Mouse (Mus musculus) megakaryocyte, embryonic 14.5 days (primary cell): Measurements from ENCODE around the gene Insl3.

Experiments
- FLI1 ChIP-seq: IDR thresholded peaks from 2 replicates; pipeline ENCODE4 v1.6.1; 2012; ENCODE audit warnings: low read length, inconsistent platforms, mixed read lengths
- GATA1 ChIP-seq: IDR thresholded peaks from 3 replicates; pipeline ENCODE4 v1.6.1; 2012; ENCODE audit warnings: mixed read lengths, low read length, inconsistent platforms, borderline replicate concordance

DNA sequence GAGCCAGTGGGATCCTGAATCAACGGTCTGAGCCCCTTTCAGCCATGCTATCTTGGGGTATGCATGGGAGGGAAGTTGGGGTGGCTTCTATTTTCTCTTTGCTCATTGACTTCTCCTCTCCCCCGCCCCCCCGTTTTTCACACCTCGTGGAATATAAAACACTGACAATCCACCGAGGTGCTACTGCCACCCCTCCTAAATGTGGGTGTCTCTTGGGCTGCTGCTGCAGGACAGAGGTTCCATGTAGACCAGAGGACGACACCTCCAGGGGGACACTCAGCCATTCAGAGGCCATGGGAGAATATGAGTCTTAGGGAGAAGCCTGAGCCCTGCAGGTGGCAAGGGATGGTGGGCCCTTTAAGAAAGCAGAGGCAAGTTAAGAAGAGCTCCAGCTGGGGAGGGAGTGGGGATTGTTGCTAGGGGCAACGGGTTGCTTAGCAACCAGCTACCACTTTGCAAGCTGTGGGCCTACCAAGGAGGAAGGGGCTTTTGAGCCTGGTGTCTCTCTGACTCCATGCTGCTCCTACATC lies 31.0 kb downstream of the Insl3 start:
- TF ChIP-seq GATA1, result no peak
- no peak for TF ChIP-seq FLI1
